Mouse (Mus musculus) kidney, postnatal 4 days (tissue): ENCODE data around the gene Aatk.

Experiments
- DNase-seq, 2 experiments: peaks; one replicate each; pipeline ENCODE4 v3.0.0; 2021; ENCODE audit warnings: mixed read lengths in 2 of 2

The Aatk gene

DNA sequence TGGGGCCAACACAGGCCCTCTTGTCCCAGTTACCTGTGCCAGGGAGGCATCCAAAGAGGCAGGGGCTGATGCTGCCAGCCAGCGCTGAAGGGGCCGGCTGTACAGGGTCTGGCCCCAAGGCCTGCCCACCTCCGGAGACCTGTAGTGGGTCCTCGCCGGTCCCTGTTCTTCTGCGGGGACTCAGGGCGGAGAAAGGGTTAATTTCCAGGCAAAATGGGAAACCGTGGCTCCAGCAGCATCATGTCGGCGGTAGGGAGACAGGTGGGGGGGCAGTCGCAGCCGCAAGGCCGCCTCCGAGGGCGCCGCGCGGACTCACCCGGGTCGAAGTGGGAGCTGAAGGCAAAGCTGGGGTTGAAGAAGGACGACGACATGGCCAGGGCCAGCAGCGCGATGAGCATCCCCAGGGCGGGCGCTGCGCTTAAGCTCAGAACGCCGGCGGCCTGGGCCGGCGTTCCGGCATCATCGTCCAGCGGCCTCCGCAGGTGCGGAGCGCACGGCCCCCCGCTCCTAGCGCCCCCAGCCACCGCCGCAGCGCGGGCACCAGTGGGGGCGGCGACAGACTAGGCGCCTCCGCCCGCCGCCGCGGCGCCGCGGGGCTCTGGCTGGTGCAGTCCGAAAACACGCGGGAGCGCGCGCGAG is at the start of gene Aatk:
Gene Aatk, minus strand, starts transcription at position 615 of the 639 bp plus-strand sequence.
- peak; percentile 45 to 56 for DNase-seq

DNA sequence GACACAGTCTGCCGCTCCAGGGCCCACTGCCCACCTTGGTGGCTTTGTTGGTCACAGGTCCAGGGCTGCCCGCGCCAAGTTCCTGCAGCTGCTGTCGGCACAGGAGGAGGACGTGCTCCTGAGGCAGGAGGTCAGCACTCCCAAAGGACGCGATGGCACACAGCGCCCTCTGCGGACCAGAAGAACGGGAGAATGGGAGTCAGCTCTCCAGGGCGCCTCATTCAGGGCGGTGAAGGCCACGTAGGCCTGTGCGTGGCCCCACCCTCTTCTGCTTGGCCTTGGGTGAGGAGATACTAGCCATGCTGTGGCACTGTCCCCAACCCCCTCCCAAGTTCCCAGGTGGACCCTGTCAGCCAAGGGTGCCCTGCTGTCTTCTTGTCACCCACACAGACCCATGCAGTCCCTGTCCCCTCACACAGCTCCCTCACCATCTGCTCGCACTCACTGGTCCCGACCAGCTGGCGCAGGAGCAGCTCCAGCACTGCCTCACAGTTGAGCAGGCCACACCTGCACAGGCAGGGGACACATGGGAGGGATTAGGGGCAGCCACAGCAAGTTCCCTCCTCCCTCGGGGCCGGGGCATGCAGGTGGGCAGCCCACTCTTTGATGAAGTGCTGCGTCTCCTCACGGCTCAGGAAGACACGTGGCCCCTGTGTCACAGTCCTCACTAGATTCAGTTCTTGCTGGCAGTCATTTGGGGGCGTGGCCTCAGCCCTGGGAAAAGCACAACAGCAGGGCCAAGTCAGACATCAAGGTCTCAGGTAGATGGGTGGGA is 46.0 kb upstream of the Aatk start:
- DNase-seq = peak in 1 of 2 experiments; percentile 31

DNA sequence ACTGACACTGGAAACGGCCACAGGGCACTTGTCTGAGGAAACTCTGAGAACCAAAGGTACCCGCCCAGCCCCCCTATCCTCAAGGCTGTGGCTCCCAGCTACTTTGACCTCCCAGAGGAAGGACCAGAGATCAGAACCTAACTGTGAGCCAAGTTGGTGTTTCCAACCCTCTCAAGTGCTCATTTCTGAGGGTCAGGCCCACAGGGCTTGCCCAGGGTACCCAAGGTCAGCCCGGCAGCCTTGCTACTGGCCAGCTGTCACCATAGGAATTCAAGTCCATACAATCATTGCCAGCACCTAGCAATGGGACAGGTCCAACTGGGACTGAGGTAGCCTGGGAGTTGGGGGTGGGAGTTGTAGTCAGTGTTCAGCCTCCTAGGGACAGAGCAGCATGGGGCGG is 43.7 kb upstream of the Aatk start:
- DNase-seq = no peak

DNA sequence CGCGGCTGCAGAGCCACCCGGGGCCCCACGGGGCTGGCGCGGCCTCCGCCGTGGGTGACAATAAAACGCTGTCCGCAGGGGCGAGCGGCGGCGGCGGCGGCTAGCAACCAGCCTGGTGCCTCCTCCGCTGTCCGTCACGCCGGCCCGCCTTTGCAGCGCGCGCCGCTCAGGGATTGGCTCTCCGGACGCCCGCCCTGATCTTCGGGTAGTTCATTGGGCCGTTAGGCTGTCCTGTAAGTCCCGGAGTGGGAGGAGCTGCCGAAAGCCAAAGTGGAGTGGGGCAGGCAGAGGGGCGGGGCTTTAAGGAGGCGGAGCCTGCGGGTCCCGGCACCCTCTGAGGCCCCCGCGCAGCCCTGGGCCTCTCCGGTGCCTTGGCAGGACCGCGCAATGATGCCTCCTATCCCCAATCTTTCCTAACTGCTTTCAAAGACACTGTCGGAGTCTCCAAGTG is 39.8 kb upstream of the Aatk start, which contains the start of gene Cep131:
Gene Cep131, minus strand, starts transcription at position 126 of the 451 bp plus-strand sequence.
- DNase-seq = peak; percentile 99

- peak; percentile 59 to 70 for DNase-seq
These were observed 39.1 kb upstream of the Aatk start for GRCm38 (mm10) chr11:120085891-120086627.

DNA sequence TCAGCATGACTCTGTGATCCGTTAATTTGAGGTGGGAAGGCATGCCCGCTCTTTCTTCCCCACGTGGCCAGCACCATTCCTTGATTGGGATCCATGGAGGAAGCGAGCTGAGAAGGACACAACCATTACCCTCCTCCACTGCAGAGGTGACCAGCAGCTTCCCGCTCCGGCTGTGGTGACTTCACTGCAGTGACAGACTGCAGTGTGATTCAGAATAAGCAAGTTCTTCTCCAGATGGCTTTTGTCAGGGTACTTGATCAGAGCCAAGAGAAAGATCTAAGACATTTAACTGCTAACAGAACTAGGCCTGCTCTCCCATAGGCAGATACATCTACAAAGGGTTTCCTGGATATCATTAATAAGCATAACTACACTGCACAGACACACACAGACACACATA is 33.3 kb upstream of the Aatk start:
- DNase-seq = peak in 1 of 2 experiments; percentile 47

DNA sequence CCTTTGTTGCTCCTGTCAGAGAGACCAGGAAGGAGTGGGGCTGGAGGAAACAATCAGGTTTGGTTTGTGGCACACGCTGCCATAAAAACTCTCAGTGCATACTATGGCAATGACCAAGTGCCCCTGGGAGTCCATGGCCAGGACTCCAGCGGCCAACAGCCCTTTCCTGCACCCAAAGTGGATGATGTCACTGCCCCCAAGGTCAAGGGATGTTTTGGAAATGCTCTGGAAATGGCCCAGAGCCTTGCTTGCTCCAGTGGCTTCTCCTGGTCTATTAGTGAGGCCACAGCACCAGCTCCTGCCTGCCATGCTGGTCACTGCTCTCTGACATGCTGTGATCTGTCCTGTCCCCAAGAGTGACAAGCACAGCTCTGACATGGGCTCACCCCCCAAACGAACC is 29.2 kb upstream of the Aatk start:
- no peak for DNase-seq

GRCm38 (mm10) chr11:120072986-120073647 is 26.1 kb upstream of the Aatk start:
- DNase-seq = peak in 1 of 2 experiments; percentile 32

GRCm38 (mm10) chr11:120071731-120072320 is 24.9 kb upstream of the Aatk start:
- no peak for DNase-seq

DNA sequence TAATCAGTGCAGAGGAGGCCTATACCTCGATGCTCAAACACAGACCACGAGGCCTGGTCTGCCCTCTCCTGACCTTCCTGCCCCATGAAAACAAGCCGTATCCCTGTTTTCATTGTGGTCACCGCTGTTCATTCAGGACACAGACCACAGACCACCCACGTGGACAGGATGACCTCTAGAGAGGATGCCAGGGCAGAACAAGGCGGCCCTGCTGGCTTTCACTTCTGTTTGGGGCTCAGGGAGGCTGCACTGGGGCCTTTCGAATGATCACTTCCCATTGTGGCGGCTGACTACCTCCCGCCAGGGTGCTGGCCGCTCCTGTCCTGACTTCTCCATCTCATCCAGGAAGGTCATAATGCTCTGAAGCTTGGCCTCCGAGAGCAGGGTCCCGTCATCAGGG is 24.1 kb upstream of the Aatk start:
- DNase-seq = no peak

- no peak for DNase-seq
These were observed 23.4 kb upstream of the Aatk start for GRCm38 (mm10) chr11:120070286-120070930.

- DNase-seq = no peak
These were observed 22.3 kb upstream of the Aatk start for GRCm38 (mm10) chr11:120069261-120069660.

DNA sequence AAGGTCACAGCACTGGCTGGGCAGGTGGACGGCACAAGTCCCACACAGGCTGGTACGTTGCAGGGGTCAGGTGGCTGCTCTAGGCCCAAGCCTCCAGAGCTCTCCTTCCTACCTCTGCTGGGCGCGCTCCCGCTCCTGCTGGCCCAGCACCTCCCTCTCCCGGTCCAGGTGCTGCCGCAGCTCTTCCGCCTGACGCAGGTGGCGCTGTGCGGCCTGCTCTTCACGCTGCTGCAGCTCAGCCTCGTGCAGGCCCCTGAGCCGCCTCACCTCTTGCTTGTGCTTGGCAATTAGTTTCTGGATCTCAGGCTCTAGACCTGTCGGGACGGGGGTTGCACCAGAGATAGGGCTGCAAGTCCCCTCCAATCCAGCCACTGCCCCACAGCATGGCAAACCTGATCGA is 20.9 kb upstream of the Aatk start:
- DNase-seq = peak in 1 of 2 experiments; percentile 54

DNA sequence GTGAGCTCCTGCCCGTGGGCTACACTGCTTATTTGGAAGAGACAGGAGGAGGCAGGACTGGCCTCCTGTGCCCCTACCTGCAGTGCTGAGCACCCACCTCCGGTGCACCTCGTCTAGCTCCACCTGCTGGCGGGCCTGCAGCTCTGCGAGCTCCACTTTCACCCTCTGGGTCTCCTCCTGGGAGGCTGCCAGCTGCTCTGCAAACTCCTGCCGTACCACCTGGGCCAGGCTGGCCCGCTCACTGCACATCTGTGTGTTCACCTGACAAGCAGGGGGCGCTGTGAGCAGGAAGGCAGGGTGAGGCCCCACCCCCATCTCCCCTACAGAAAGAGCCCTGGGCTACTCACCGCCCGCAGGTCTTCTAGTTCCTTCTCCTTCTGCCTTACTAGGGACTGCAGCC is 18.3 kb upstream of the Aatk start:
- peak; percentile 85 to 89 for DNase-seq

DNA sequence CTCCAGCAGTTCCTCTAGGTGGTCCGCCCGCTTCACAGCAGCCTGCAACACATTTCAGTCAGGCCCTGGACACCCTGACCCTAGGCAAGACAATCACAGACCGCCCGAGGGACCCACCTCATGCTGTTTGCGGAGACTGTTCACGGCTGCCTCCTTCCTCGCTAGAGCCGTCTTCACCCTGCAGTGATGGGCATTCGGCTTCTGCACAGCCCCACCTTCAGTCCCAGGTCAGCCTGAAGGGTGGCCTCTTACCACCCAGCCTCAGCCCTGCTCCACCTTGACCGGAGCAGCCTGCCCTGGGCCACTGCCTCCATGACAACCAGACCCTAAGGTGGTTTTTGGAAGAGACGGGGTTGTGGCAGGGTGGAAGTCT is 17.7 kb upstream of the Aatk start:
- no peak for DNase-seq

GRCm38 (mm10) chr11:120064006-120064667 is 17.2 kb upstream of the Aatk start:
- DNase-seq = no peak

GRCm38 (mm10) chr11:120063326-120063725 is 16.4 kb upstream of the Aatk start:
- DNase-seq = no peak

DNA sequence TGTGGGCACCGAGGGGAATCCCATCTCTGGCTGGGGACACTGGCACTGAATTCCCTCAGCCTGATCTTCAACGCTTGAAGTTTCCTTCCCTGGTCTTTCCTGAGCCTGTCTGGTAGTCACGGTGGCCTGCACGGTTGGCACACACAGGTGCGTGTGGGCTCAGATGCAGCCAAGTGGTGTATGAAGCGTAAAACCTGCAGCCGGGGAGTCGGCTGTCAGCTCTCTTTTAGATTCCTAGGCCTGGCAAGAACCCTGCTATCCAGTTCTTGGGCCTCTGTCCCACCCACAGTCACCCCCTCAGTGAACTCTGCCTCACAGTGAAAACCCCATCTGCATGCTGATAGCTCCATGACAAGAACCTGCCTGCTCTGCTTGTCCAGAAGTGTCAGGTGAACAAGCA is 13.7 kb upstream of the Aatk start:
- DNase-seq = no peak

DNA sequence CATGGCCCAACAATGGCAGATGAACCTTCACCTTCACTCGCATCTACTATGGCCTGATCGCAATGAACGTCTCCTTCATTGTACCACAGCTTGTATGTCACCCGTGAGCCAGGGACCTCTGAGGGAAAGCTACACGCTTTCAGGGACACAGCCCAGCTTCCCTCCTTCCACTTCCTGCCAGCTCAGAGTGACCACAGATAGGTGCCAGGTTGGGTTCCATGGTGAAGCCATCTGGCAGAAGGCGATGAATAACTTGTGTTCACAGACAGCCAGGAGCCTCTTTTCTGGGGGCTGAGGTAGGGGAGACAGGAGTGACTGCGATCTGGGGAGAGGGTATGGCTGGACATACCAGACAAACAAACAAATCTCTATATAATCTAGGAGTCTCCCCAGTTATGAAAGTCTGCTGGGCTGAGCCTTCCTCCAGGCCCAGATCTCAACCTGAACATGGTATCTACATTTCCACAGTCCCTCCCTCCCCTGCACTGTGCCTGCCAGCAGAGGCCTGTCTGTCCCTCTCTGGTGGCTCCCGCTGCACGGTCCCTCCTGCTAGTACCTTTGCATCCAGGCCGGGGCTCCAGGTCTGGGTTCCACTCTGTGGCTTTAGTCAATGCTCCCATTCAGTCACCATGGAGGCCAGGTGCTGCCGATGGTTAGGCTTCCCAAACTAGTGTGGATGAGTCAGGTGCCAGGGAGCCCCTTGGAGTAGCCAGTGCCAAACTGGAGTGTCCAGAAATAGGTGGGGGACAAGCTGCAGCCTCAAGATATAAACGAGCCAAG is 9.2 kb upstream of the Aatk start:
- DNase-seq = no peak

- DNase-seq = no peak
These were observed 6.9 kb upstream of the Aatk start for GRCm38 (mm10) chr11:120053846-120054245.

DNA sequence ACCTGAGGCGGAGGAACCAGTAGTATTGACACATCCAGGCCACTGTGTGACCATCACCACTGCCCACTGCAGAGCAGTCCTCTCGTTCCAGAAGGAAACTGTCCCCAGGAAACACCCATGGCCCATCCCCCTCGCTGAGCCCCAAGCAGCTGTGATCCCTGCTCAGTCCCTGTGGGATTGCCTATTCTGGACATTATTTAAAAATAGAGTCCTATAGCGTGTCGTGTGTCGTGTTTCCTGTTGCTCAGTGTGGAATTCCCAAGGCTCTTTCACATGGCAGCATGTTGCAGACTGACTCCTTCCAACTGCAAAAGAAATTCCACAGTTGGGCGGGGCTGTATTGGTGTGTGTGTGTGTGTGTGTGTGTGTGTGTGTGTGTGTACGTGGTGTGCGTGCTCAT is 5.3 kb upstream of the Aatk start:
- DNase-seq = peak; percentile 55 to 64
